In the genomic region with DNA sequence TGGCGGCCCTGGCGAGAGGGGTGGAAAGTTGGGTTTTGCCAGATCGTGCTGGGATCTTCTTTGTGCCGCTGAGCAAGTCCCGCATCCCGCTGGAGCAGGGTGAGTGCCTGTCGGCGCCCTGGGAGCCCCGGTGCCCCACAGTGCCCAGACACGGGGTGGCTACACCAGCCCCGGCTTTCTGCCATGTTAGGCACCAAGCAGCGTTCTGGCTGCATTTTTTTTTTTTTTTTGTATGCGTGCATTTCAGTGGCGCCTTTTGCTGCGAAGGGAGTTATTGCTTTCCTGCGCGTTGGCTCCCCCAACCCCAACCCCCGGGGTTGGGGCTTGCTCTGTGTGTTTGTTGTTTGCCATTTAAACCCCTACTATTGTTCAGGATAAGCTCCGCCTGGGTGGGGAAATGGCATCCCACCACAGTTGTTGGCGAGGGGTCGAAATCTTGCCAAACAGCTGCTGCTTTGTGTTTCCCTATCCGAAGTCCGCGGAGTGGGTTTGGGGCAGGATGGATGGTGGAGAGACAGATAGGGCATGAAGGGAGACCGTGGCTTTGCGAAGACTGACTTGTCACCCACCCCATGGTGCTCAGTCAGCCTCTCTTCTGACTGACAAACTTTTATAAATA, we compare ENCODE assay signal across 9 mouse cellular contexts. TPM values are rescaled to one million over a fixed set of nuclear protein-coding genes. Genes with fewer than 3 reads are reported as not detected.
DNase-seq lines count a peak whose midpoint lies in the region; ATAC-seq and TF ChIP-seq lines count a peak whose summit lies in the region.
"Had no signal": no experiment of that assay in that cellular context is flagged by ENCODE, and none has a peak within 500 bp of the region (broad histone marks: within the 10 kb centered on the region; RNA-seq: fewer than 3 reads in every experiment).

No protein-coding gene starts in this region.

- no peak for TF ChIP-seq POLR2A in ES-Bruce4 (IDR thresholded peaks at IDR 0.05; ENCODE audit: insufficient read depth, low read length)
- TF ChIP-seq POLR2A in thymus, adult 2 months (IDR thresholded peaks at IDR 0.05; ENCODE audit: control insufficient read depth, extremely low read depth, insufficient read depth, low read length, poor library complexity) = no peak

- WGBS in forebrain, embryonic 10.5 days = 15% methylated on average over 26 of the region's 26 CpGs
- WGBS in limb, embryonic 12.5 days = 11% methylated on average over 26 of the region's 26 CpGs
- 19% methylated on average over 26 of the region's 26 CpGs for WGBS in stomach, embryonic 14.5 days
- WGBS in thymus, adult 2 months = 16% methylated on average over 25 of the region's 26 CpGs

- H3K27ac ChIP-seq in ES-Bruce4 (ENCODE audit: insufficient read depth, low read length) = no peak overlapping the region
- peak overlapping the region; percentile 75 for H3K27ac ChIP-seq in forebrain, embryonic 10.5 days
- no peak overlapping the region for H3K27ac ChIP-seq in limb, embryonic 12.5 days
- no peak overlapping the region; the same call in 1 of the 2 replicates for H3K27ac ChIP-seq in stomach, embryonic 14.5 days (ENCODE audit: low read length)
- H3K27ac ChIP-seq in thymus, adult 2 months (ENCODE audit: control insufficient read depth, insufficient read depth, low read length) = no peak overlapping the region

- H3K27me3 ChIP-seq in ES-Bruce4 (ENCODE audit: control insufficient read depth, insufficient read depth, low read length, poor library complexity, severe bottlenecking) = peaks cover 3% of the 10 kb centered on the region; the same call in 1 of the 2 replicates
- H3K27me3 ChIP-seq in forebrain, embryonic 10.5 days (ENCODE audit: poor library complexity, severe bottlenecking) = peaks cover 97% of the 10 kb centered on the region
- H3K27me3 ChIP-seq in limb, embryonic 12.5 days = peaks cover 84% of the 10 kb centered on the region
- no peaks in the 10 kb centered on the region for H3K27me3 ChIP-seq in stomach, embryonic 14.5 days (ENCODE audit: control insufficient read depth, insufficient read depth, low read length)
- no peaks in the 10 kb centered on the region for H3K27me3 ChIP-seq in thymus, adult 2 months (ENCODE audit: control insufficient read depth, insufficient read depth, low read length)

- H3K9me3 ChIP-seq in ES-Bruce4 (replicated peaks; ENCODE audit: control insufficient read depth, insufficient read depth, low read length, poor library complexity, severe bottlenecking) = no peaks in the 10 kb centered on the region
- no peaks in the 10 kb centered on the region for H3K9me3 ChIP-seq in forebrain, embryonic 10.5 days
- H3K9me3 ChIP-seq in limb, embryonic 12.5 days = no peaks in the 10 kb centered on the region
- H3K9me3 ChIP-seq in stomach, embryonic 14.5 days (ENCODE audit: control insufficient read depth, low read depth, low read length) = no peaks in the 10 kb centered on the region
- H3K9me3 ChIP-seq: G1E had no signal

- no peak for TF ChIP-seq CTCF in ES-Bruce4 (IDR thresholded peaks at IDR 0.05; ENCODE audit: low read depth, low read length)
- TF ChIP-seq CTCF in thymus, adult 2 months (IDR thresholded peaks at IDR 0.05; ENCODE audit: borderline replicate concordance, control insufficient read depth, extremely low read depth, insufficient read depth, low read length, poor library complexity) = no peak

- ATAC-seq in limb, embryonic 12.5 days (ENCODE audit: insufficient number of reproducible peaks, insufficient read depth, low FRiP score, low TSS enrichment, low read depth) = no peak; the same call in 1 of the 2 replicates
- no peak for ATAC-seq in stomach, embryonic 14.5 days (ENCODE audit: insufficient number of reproducible peaks, insufficient read depth, low FRiP score, low read depth)

- peak; percentile 87 for DNase-seq in heart, adult 11 months
- no peak for DNase-seq in heart, adult 18-20 months
- DNase-seq in forebrain, embryonic 10.5 days (ENCODE audit: extremely low spot score, low spot score) = peak; percentile 22
- no peak for DNase-seq in thymus, adult 2 months
- no peak for DNase-seq in spleen, adult 12 weeks (ENCODE audit: low spot score)

- peak overlapping the region; percentile 46 for H3K4me3 ChIP-seq in ES-Bruce4 (ENCODE audit: low read depth, low read length)
- H3K4me3 ChIP-seq in forebrain, embryonic 10.5 days = peak overlapping the region; percentile 66
- H3K4me3 ChIP-seq in limb, embryonic 12.5 days (replicated peaks) = peak overlapping the region; percentile 57
- peak overlapping the region; percentile 52 for H3K4me3 ChIP-seq in stomach, embryonic 14.5 days (ENCODE audit: low read depth, low read length)
- no peak overlapping the region for H3K4me3 ChIP-seq in thymus, adult 2 months (ENCODE audit: control insufficient read depth, insufficient read depth, low read length)

- TF ChIP-seq EP300 in ES-Bruce4 (IDR thresholded peaks at IDR 0.05; ENCODE audit: insufficient read depth, low read depth, low read length) = no peak

- H3K4me2 ChIP-seq in limb, embryonic 12.5 days = peak overlapping the region; percentile 93
- H3K4me2 ChIP-seq in stomach, embryonic 14.5 days (replicated peaks; ENCODE audit: low read depth, low read length) = peak overlapping the region; percentile 68

- H3K4me1 ChIP-seq in ES-Bruce4 (ENCODE audit: control insufficient read depth, insufficient read depth, low read length) = no peaks in the 10 kb centered on the region
- H3K4me1 ChIP-seq in forebrain, embryonic 10.5 days = 0 out of 2 replicates have a peak, but pooled peaks cover 7% of the 10 kb centered on the region
- no peaks in the 10 kb centered on the region for H3K4me1 ChIP-seq in limb, embryonic 12.5 days (replicated peaks)
- no peaks in the 10 kb centered on the region for H3K4me1 ChIP-seq in stomach, embryonic 14.5 days (ENCODE audit: control insufficient read depth, insufficient read depth, low read length)
- H3K4me1 ChIP-seq in thymus, adult 2 months (replicated peaks; ENCODE audit: control insufficient read depth, insufficient read depth, low read length) = no peaks in the 10 kb centered on the region

- no peaks in the 10 kb centered on the region for H3K36me3 ChIP-seq in ES-Bruce4 (ENCODE audit: control insufficient read depth, insufficient read depth, low read length, poor library complexity, severe bottlenecking)
- no peaks in the 10 kb centered on the region for H3K36me3 ChIP-seq in forebrain, embryonic 10.5 days (replicated peaks)
- H3K36me3 ChIP-seq in limb, embryonic 12.5 days = no peaks in the 10 kb centered on the region
- H3K36me3 ChIP-seq in stomach, embryonic 14.5 days (ENCODE audit: control insufficient read depth, insufficient read depth, low read length) = no peaks in the 10 kb centered on the region
- no peaks in the 10 kb centered on the region for H3K36me3 ChIP-seq in thymus, adult 2 months (ENCODE audit: control insufficient read depth, insufficient read depth, low read length)
- H3K36me3 ChIP-seq: G1E had no signal

- no peak overlapping the region for H3K9ac ChIP-seq in ES-Bruce4 (ENCODE audit: low read depth, poor library complexity, severe bottlenecking)
- peak overlapping the region; percentile 60; the same call in 1 of the 2 replicates for H3K9ac ChIP-seq in limb, embryonic 12.5 days (replicated peaks)
- peak overlapping the region; percentile 36; the same call in 1 of the 2 replicates for H3K9ac ChIP-seq in stomach, embryonic 14.5 days (replicated peaks; ENCODE audit: low read depth, low read length)

RNA-seq across cellular contexts. Expression of a gene that starts 1.0 kb away (rescaled TPM):
- total RNA-seq in heart, adult 18-20 months (2021) = 10 to 100 TPM; 39.7 to 43.1 TPM
- polyA plus RNA-seq in ES-Bruce4 (2011; ENCODE audit: insufficient read depth, insufficient read length, low read depth, missing spikeins) = 0.30 TPM in 1 of 2 replicates, not detected in the other
- polyA plus RNA-seq in forebrain, embryonic 10.5 days (2016; fragmentation: Nextera tagmentation; extraction: Ambion mirVana) = 1.6 and 2.3 TPM in 2 replicates
- 2.5 and 3.3 TPM in 2 replicates for polyA plus RNA-seq in limb, embryonic 12.5 days (2016; fragmentation: Nextera tagmentation; extraction: Ambion mirVana)
- polyA plus RNA-seq in stomach, embryonic 14.5 days (2014; fragmentation: Nextera tagmentation; extraction: Ambion mirVana) = 11.9 and 14.4 TPM in 2 replicates
- polyA plus RNA-seq in thymus, adult 2 months (2012; rRNA removed) = 1.5 and 3.8 TPM in 2 replicates
- polyA plus RNA-seq: G1E had no signal

Comparison
In these comparisons a context has a peak if more than half of its experiments do, and no peak if none do; other contexts are left out.
1. DNase-seq: peak in heart, adult 11 months (single experiment) and forebrain, embryonic 10.5 days (single experiment); none in heart, adult 18-20 months (0 of 2), thymus, adult 2 months (single experiment) and spleen, adult 12 weeks (single experiment).